Mouse (Mus musculus) liver, embryonic 16.5 days (tissue): ENCODE data around the gene Trak1. TPM values are rescaled to one million over a fixed set of nuclear protein-coding genes. Genes with fewer than 3 reads are reported as not detected.

ENCODE experiments used
- ATAC-seq: fragments of 200-750 bp; cut with Nextera tagmentation; 2 replicates; pipeline ENCODE4 v1.8.0; 2017; ENCODE audit warnings: low read depth, mild to moderate bottlenecking, moderate number of reproducible peaks, moderate library complexity
- H3K27ac ChIP-seq: fragments of 300-500 bp; sonication (generic); 2 replicates; pipeline ENCODE4 v1.5.1; 2014; ENCODE audit warnings: mild to moderate bottlenecking, low read length
- H3K27me3 ChIP-seq: fragments of 300-500 bp; sonication (generic); 2 replicates; pipeline ENCODE4 v1.6.1; 2014; ENCODE audit warnings: low read depth, low read length, mixed read lengths; ENCODE audit not compliant: control insufficient read depth, insufficient read depth
- H3K36me3 ChIP-seq: fragments of 300-500 bp; sonication (generic); 2 replicates; pipeline ENCODE4 v1.6.1; 2014; ENCODE audit warnings: mild to moderate bottlenecking; ENCODE audit not compliant: control insufficient read depth, insufficient read depth
- H3K4me1 ChIP-seq: fragments of 300-500 bp; sonication (generic); 2 replicates; pipeline ENCODE4 v1.6.1; 2014; ENCODE audit warnings: low read depth, low read length, mixed read lengths; ENCODE audit not compliant: control insufficient read depth
- H3K4me2 ChIP-seq: fragments of 300-500 bp; sonication (generic); 2 replicates; pipeline ENCODE4 v1.6.1; 2014; ENCODE audit warnings: low read depth, low read length, mixed read lengths
- H3K4me3 ChIP-seq: fragments of 300-500 bp; sonication (generic); 2 replicates; pipeline ENCODE4 v1.5.1; 2014; ENCODE audit warnings: low read depth, mild to moderate bottlenecking, low read length
- H3K9ac ChIP-seq: fragments of 300-500 bp; sonication (generic); 2 replicates; pipeline ENCODE4 v1.6.1; 2014; ENCODE audit warnings: low read depth, low read length
- H3K9me3 ChIP-seq: fragments of 300-500 bp; sonication (generic); replicated peaks from 2 replicates; pipeline ENCODE4 v1.6.1; 2016; ENCODE audit warnings: low read length; ENCODE audit not compliant: control insufficient read depth
- WGBS: fragments of 180-500 bp; shearing (Covaris S2); extraction: QIAGEN DNeasy Blood & Tissue Kit; methylation state at CpG from one replicate; pipeline ENCODE4 v1.1.7; 2014; ENCODE audit not compliant: insufficient replicate concordance; 5-methylcytosine and 5-hydroxymethylcytosine counted together
- polyA plus RNA-seq: library from polyadenylated mRNA; unstranded; fragments of >200 nt; fragmentation: Nextera tagmentation; extraction: Ambion mirVana; gene quantifications from 2 replicates; pipeline ENCODE4 v1.2.1, GENCODE M21; 2015

The Trak1 gene
- polyA plus RNA-seq, 1 experiment from 2014 or later = 5.2 TPM

DNA sequence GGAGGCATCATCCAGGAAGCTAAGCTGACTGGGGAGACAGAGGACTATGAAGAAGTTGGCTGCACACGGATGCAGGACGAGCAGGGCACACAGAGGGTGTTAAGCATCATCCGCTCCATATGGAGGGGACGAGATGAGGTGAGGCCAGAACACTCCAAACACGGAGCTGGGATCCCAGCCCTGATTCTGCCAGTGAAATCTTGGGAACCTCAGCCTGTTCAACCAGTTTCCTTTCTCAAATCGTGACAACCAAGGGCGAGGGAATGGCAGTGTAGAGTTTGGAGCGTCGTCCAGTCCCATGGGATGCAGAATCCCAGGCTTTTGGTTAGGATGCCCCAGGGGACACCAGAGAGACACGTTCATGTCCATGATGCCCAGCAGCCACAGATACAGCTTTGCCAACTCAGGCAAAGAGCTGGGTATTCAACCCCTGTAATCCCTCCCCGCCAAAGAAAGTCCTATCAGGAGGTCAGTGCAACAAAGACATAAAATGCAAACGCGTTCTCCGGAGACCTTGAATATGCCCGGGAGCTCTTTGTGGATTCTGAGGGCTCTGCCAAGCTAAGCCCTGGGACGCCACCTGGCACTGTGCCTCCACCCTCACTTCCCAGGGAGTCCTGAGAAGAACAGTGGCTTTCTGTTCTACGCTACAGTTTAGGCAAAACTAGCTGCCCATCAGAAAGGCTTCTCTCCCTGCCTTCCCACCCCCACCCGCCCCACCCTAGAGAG, 69.0 kb downstream of the Trak1 start:
- ATAC-seq = no peak
- 70% methylated on average over 18 of the region's 18 CpGs for WGBS
- no peaks in the 10 kb centered on the region for H3K36me3 ChIP-seq
- H3K4me2 ChIP-seq = no peak overlapping the region
- H3K27ac ChIP-seq = no peak overlapping the region
- H3K9ac ChIP-seq = no peak overlapping the region
- H3K4me3 ChIP-seq = no peak overlapping the region
- H3K9me3 ChIP-seq = no peaks in the 10 kb centered on the region
- H3K27me3 ChIP-seq = no peaks in the 10 kb centered on the region
- H3K4me1 ChIP-seq = peaks cover 9% of the 10 kb centered on the region

DNA sequence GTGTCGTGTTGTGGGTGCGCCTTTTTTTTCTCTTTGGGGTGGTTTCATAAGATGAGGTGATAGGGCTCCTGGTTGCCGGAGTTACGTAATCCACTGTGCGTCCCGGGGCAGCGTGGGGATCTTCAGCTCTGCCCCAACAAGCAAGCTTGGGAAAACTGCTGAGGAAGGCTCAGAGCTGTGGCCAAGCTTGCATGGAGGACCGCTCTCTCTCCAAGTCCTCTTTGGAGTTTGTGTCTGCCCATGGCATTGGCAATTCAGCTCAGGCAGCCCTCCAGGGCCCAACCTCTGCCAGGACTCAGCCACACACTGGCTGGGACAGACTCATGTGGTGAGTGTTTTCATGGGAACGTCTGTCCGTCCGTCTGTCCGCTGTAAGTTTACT, 69.6 kb downstream of the Trak1 start:
- Histone ChIP-seq H3K4me1 (peaks cover 13% of the 10 kb centered on the region), H3K9me3 (no peaks in the 10 kb centered on the region), H3K9ac (no peak overlapping the region), H3K4me2 (no peak overlapping the region), H3K27ac (no peak overlapping the region), H3K36me3 (no peaks in the 10 kb centered on the region), H3K4me3 (no peak overlapping the region), H3K27me3 (no peaks in the 10 kb centered on the region)
- ATAC-seq = no peak
- 47% methylated on average over 12 of the region's 12 CpGs for WGBS

DNA sequence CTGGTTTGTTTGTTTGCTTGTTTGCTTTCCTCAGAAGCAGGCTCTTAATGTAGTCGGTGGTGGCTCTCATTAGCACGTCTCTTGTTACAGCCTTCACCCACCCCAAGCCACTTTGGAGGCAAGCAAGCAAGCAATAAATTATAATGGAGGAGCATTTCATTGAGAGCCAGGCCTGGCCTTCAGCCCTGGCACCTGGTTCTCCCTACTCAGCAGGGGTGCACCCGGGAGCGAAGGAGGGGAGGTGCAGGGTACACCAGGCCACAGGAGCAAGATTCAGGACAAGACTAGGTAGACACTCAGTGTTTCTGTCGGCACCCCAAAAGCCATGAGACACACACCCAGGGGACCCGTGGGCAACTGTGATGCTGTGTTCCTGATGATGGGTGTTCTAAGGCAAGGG, 72.3 kb downstream of the Trak1 start:
- H3K9ac ChIP-seq = no peak overlapping the region
- H3K4me1 ChIP-seq = peaks cover 17% of the 10 kb centered on the region
- no peaks in the 10 kb centered on the region for H3K9me3 ChIP-seq
- H3K27me3 ChIP-seq = no peaks in the 10 kb centered on the region
- no peak overlapping the region for H3K4me2 ChIP-seq
- H3K36me3 ChIP-seq = no peaks in the 10 kb centered on the region
- 82% methylated on average over 6 of the region's 6 CpGs for WGBS
- H3K27ac ChIP-seq = no peak overlapping the region
- no peak for ATAC-seq
- H3K4me3 ChIP-seq = no peak overlapping the region

DNA sequence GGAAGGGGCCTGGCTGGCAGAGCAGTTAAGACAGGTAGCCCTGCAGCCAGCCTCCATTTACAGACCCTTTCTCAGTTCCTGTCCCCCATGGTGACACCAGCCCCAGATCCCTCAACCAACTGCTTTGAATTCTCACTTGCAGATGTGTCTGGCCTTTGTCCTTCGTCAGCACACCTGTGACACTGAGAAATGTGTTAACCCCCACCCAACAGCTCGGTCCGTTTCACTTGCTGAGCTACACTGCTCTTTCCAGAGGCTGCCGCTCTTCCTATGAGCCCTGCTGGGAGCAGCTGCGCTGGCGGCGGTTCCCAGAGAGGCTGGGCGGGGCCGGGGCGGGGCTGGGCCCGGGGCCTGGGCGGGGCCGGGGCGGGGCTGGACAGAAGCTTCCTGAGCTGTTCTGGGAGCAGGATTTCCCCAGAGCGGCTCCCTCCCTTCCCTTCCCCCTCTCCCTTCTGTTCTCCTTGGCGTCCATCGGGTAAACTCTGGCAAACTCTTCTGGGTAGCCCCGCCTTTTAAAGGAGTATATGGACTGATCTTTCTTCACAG, 74.1 kb downstream of the Trak1 start:
- Histone ChIP-seq H3K36me3 (no peaks in the 10 kb centered on the region), H3K4me1 (peaks cover 17% of the 10 kb centered on the region), H3K4me2 (peak overlapping the region; percentile 59), H3K4me3 (peak overlapping the region; percentile 36), H3K9ac (peak overlapping the region; percentile 22), H3K27me3 (no peaks in the 10 kb centered on the region), H3K27ac (peak overlapping the region; percentile 37), H3K9me3 (no peaks in the 10 kb centered on the region)
- WGBS = 2% methylated on average over 18 of the region's 18 CpGs
- ATAC-seq = peak; percentile 86

DNA sequence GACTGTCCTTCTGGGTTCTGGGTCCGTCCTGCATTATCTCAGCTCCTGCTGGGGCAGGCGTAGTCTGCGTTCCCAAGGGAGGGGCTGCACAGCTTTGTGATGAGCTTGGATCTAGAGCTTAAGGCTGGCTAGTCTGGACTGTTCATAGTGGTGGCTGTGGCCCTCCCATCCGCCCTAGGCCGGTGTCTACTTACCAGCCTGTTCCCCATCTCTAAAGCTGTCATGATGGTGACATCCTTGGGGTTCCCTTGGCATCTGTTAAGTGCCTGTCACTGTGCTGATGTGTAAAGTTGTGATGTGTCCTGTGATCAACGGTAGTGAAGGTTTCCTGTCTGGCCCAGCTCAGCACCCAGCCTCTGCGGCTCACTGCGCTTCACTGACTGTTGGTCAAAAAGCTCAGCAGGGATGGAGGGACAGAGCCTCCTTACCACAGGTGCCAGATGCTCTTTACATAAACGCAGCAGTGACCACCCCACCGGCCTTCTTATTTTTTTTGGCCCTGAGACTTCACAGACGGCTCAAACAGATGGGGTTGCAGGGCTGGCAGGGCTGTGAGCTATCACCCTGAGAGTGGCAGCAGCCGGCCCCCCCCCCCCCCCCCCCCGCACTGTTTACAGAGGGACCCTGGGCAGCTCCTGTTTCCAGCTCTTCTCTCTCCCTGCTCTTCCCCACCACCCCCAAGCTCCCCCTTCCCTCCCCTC, 74.8 kb downstream of the Trak1 start:
- peak overlapping the region; percentile 59 for H3K4me2 ChIP-seq
- no peaks in the 10 kb centered on the region for H3K27me3 ChIP-seq
- peak; percentile 36 for ATAC-seq
- WGBS = 32% methylated on average over 11 of the region's 13 CpGs
- peak overlapping the region; percentile 35 for H3K4me3 ChIP-seq
- peaks cover 17% of the 10 kb centered on the region for H3K4me1 ChIP-seq
- peak overlapping the region; percentile 37 for H3K27ac ChIP-seq
- H3K36me3 ChIP-seq = no peaks in the 10 kb centered on the region
- H3K9me3 ChIP-seq = no peaks in the 10 kb centered on the region
- peak overlapping the region; percentile 22; the same call in 1 of the 2 replicates for H3K9ac ChIP-seq

DNA sequence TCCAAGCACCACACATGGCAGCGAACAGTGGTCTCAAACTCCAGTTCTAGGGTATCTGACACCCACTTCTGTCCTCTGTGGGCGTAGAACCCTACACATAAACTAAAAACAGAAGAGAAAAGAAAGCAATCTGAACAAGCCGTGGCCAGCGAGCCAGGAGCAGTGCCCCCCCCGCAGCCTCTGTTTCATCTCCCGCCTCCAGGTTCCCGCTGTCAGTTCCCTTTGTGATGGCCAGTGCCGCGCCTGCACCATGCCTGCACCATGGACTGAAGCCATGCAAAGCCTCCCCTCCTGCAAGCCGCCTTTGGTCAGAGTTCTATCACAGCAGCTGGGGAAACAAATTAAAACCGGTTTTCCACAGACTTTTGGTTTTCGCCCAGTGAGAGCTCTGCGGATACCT, 75.8 kb downstream of the Trak1 start:
- Histone ChIP-seq H3K9me3 (no peaks in the 10 kb centered on the region), H3K27me3 (no peaks in the 10 kb centered on the region), H3K27ac (no peak overlapping the region), H3K4me1 (peaks cover 17% of the 10 kb centered on the region), H3K9ac (no peak overlapping the region), H3K36me3 (no peaks in the 10 kb centered on the region), H3K4me3 (no peak overlapping the region), H3K4me2 (no peak overlapping the region)
- WGBS = 70% methylated on average over 13 of the region's 13 CpGs
- ATAC-seq = no peak

DNA sequence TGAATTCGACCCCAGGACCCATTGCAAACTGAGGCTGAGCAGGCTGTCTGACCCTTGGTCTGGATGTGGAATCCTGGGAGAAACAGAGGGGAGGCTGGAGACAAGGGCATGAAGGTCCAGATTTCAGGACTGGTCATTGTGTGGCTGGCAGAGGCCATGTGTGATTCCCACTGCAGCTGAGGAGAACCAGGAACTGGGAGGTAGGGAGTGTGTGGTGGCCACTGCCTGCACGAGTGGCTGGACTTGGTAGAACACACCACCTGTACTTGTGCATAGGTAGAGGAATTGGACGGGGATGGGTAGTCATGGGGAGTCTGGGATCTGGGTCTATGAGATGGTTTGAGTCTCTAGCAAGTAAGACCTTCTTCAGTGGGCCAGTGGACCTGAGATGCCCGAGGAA, 76.2 kb downstream of the Trak1 start:
- WGBS = 50% methylated on average over 4 of the region's 4 CpGs

DNA sequence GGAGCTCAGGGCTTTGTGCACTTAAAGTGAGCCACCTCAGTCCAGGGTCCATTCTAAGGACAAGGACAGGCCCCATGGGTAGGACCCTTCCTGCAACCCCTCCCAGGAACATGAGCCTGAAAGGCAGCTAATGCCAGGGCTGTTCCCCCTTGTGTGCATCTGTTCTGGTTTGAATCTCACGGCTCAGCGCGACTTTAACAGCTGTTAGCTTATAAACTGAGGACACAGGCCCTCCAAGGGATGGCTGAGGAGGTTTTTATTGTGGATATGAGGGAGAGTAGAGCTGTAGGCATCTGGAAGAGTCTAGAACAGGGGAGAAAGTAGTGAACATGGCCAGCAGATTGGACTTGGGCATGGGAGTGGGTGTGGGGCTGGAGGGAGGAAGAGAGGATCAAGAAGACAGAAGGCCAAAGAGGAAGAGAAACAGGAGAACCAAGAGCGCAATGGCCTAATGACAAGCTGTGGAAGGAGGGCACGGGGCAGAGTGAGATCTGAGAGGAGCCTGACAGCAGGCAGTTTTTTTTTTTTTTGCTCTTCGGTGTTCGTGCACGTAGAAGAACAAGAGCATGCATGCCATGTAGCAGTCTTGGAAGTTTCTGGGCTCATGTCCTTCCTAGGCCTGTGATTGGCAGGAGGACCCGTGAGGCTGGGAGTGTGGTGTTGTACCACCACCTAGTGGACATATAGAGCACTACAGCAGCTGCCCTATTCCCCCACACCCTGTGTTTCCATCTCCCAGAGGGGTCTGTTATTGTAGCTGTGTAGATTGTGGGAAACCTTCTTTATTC, 77.0 kb downstream of the Trak1 start:
- H3K4me2 ChIP-seq = no peak overlapping the region
- ATAC-seq = no peak

More for the DNA sequence above, 76.2 kb downstream of the Trak1 start:
- no peak overlapping the region for H3K4me3 ChIP-seq
- H3K9ac ChIP-seq = no peak overlapping the region
- H3K4me2 ChIP-seq = no peak overlapping the region
- H3K27me3 ChIP-seq = no peaks in the 10 kb centered on the region
- no peaks in the 10 kb centered on the region for H3K36me3 ChIP-seq
- no peak for ATAC-seq
- H3K4me1 ChIP-seq = peaks cover 17% of the 10 kb centered on the region
- H3K9me3 ChIP-seq = no peaks in the 10 kb centered on the region
- H3K27ac ChIP-seq = no peak overlapping the region

More for the DNA sequence above, 77.0 kb downstream of the Trak1 start:
- H3K27ac ChIP-seq = no peak overlapping the region
- H3K9ac ChIP-seq = no peak overlapping the region
- H3K4me3 ChIP-seq = no peak overlapping the region
- peaks cover 17% of the 10 kb centered on the region for H3K4me1 ChIP-seq
- no peaks in the 10 kb centered on the region for H3K9me3 ChIP-seq
- H3K36me3 ChIP-seq = no peaks in the 10 kb centered on the region
- H3K27me3 ChIP-seq = no peaks in the 10 kb centered on the region
- 29% methylated on average over 9 of the region's 9 CpGs for WGBS
